ENCODE assay signal across 23 mouse cellular contexts in genomic region chr11:111706882-111707281, GRCm38 (mm10).
DNase-seq lines count a peak whose midpoint lies in the region; ATAC-seq lines count a peak whose summit lies in the region.
"Had no signal": no experiment of that assay in that cellular context is flagged by ENCODE, and none has a peak within 500 bp of the region (broad histone marks: within the 10 kb centered on the region; RNA-seq: fewer than 3 reads in every experiment).

No protein-coding gene starts in this region.

- 8% methylated on average over 4 of the region's 4 CpGs for WGBS in kidney, embryonic 14.5 days
- 11% methylated on average over 4 of the region's 4 CpGs for WGBS in kidney, embryonic 16.5 days

- H3K4me3 ChIP-seq in kidney, embryonic 14.5 days (ENCODE audit: low read length): no peak overlapping the region
- H3K4me3 ChIP-seq in kidney, embryonic 16.5 days (ENCODE audit: low read length): no peak overlapping the region
- H3K4me3 ChIP-seq: embryonic facial prominence, embryonic 10.5 days; embryonic facial prominence, embryonic 12.5 days; forebrain, embryonic 13.5 days; forebrain, embryonic 15.5 days had no signal

- H3K9ac ChIP-seq in kidney, embryonic 14.5 days (ENCODE audit: low read depth, low read length): no peak overlapping the region
- no peak overlapping the region for H3K9ac ChIP-seq in kidney, embryonic 16.5 days (replicated peaks; ENCODE audit: low read length)
- H3K9ac ChIP-seq: embryonic facial prominence, embryonic 12.5 days; forebrain, embryonic 13.5 days; forebrain, embryonic 15.5 days had no signal

- no peak for DNase-seq in kidney, adult 11 months
- DNase-seq in kidney, postnatal 36 days: no peak
- DNase-seq in forelimb bud, embryonic 11.5 days (ENCODE audit: low read depth, low spot score): peak; percentile 39
- DNase-seq: adrenal gland, adult 8-10 months; adrenal gland, postnatal 14 days; adrenal gland, postnatal 36 days; B cell, adult 2 months; cerebellum, adult 11-12 months; cerebellum, adult 2 months; cerebellum, adult 9-10 months; cerebellum, postnatal 10 days; cerebellum, postnatal 25 days had no signal

- H3K27ac ChIP-seq in kidney, embryonic 14.5 days (ENCODE audit: low read depth, low read length): no peak overlapping the region
- H3K27ac ChIP-seq in kidney, embryonic 16.5 days (ENCODE audit: low read length): no peak overlapping the region
- H3K27ac ChIP-seq: embryonic facial prominence, embryonic 10.5 days; embryonic facial prominence, embryonic 12.5 days; forebrain, embryonic 13.5 days; forebrain, embryonic 15.5 days had no signal

- no peaks in the 10 kb centered on the region for H3K27me3 ChIP-seq in kidney, embryonic 14.5 days (ENCODE audit: control insufficient read depth, insufficient read depth, low read length)
- H3K27me3 ChIP-seq in kidney, embryonic 16.5 days (ENCODE audit: insufficient read depth, low read length): no peaks in the 10 kb centered on the region
- H3K27me3 ChIP-seq: CH12.LX; embryonic facial prominence, embryonic 12.5 days; forebrain, embryonic 13.5 days; forebrain, embryonic 15.5 days had no signal

- no peaks in the 10 kb centered on the region for H3K9me3 ChIP-seq in kidney, embryonic 14.5 days (ENCODE audit: control insufficient read depth, low read length)
- H3K9me3 ChIP-seq in kidney, embryonic 16.5 days (ENCODE audit: low read length): no peaks in the 10 kb centered on the region
- H3K9me3 ChIP-seq: embryonic facial prominence, embryonic 10.5 days; embryonic facial prominence, embryonic 12.5 days; forebrain, embryonic 13.5 days; forebrain, embryonic 15.5 days; G1E had no signal

- H3K4me1 ChIP-seq in kidney, embryonic 14.5 days (ENCODE audit: control insufficient read depth, insufficient read depth, low read length): no peaks in the 10 kb centered on the region
- no peaks in the 10 kb centered on the region for H3K4me1 ChIP-seq in kidney, embryonic 16.5 days (ENCODE audit: insufficient read depth, low read length)
- H3K4me1 ChIP-seq: embryonic facial prominence, embryonic 10.5 days; embryonic facial prominence, embryonic 12.5 days; forebrain, embryonic 13.5 days; forebrain, embryonic 15.5 days had no signal

- no peaks in the 10 kb centered on the region for H3K36me3 ChIP-seq in kidney, embryonic 14.5 days (ENCODE audit: control insufficient read depth, insufficient read depth, low read length)
- no peaks in the 10 kb centered on the region for H3K36me3 ChIP-seq in kidney, embryonic 16.5 days (ENCODE audit: insufficient read depth, low read length)
- H3K36me3 ChIP-seq: embryonic facial prominence, embryonic 10.5 days; embryonic facial prominence, embryonic 12.5 days; forebrain, embryonic 15.5 days; G1E had no signal

- peak; percentile 80; the same call in 1 of the 2 replicates for ATAC-seq in kidney, embryonic 14.5 days (ENCODE audit: low FRiP score, low TSS enrichment)
- peak; percentile 54; the same call in 1 of the 2 replicates for ATAC-seq in kidney, embryonic 16.5 days (ENCODE audit: low FRiP score, low TSS enrichment)
- ATAC-seq: activated CD4-positive, CD25-positive, alpha-beta regulatory T cell, adult 4 months; CD4-positive, CD25-positive, alpha-beta regulatory T cell, adult 4 months; forebrain, embryonic 13.5 days; forebrain, embryonic 15.5 days; Patski had no signal

- no peak overlapping the region for H3K4me2 ChIP-seq in kidney, embryonic 14.5 days (replicated peaks; ENCODE audit: low read depth, low read length)
- H3K4me2 ChIP-seq in kidney, embryonic 16.5 days (replicated peaks; ENCODE audit: low read depth, low read length): no peak overlapping the region
- H3K4me2 ChIP-seq: embryonic facial prominence, embryonic 12.5 days; forebrain, embryonic 13.5 days; forebrain, embryonic 15.5 days had no signal
